Mouse (Mus musculus): ENCODE results near the gene Rgs16. TPM values are rescaled to one million over a fixed set of nuclear protein-coding genes. Genes with fewer than 3 reads are reported as not detected.
A peak's percentile ranks its signal among the peaks of the same experiment; 100 is the strongest.

Gene Rgs16
- total and polyA plus RNA-seq, 3 experiments: not detected

GRCm38 (mm10) chr1:153736096-153736495 lies 4.1 kb upstream of the Rgs16 start:
- no peaks in the 10 kb centered on the region for H3K9me3 ChIP-seq (replicated peaks; ENCODE audit: insufficient read depth, low read length)
- no peak overlapping the region for H3K27ac ChIP-seq (ENCODE audit: control insufficient read depth, low read depth, low read length)
- no peak overlapping the region for H3K9ac ChIP-seq (ENCODE audit: control insufficient read depth, low read depth, low read length, poor library complexity, severe bottlenecking)
- no peak for DNase-seq (ENCODE audit: low read depth, low spot score)
- H3K4me1 ChIP-seq (ENCODE audit: control insufficient read depth in 1 of 2, insufficient read depth in 2 of 2, low read length in 2 of 2): no peaks in the 10 kb centered on the region
- no peaks in the 10 kb centered on the region for H3K79me2 ChIP-seq (ENCODE audit: control insufficient read depth, insufficient read depth, low read length, poor library complexity)
- H3K36me3 ChIP-seq (ENCODE audit: control insufficient read depth in 1 of 2, insufficient read depth in 2 of 2, low read length in 2 of 2): no peaks in the 10 kb centered on the region
- TF ChIP-seq EP300 (IDR thresholded peaks at IDR 0.05; ENCODE audit: low read depth in 1 of 2, low read length in 2 of 2) (no peak), ZNF384 (IDR thresholded peaks at IDR 0.05; ENCODE audit: low read depth, low read length) (no peak), JUND (IDR thresholded peaks at IDR 0.05; ENCODE audit: low read depth, low read length) (no peak), NELFE (IDR thresholded peaks at IDR 0.05; ENCODE audit: low read depth, low read length) (no peak), TCF12 (IDR thresholded peaks at IDR 0.05; ENCODE audit: low read depth, low read length) (no peak), ZC3H11A (IDR thresholded peaks at IDR 0.05; ENCODE audit: low read depth, low read length) (no peak), E2F4 (IDR thresholded peaks at IDR 0.05; ENCODE audit: borderline replicate concordance, low read depth, low read length) (no peak), MAFK (IDR thresholded peaks at IDR 0.05; ENCODE audit: borderline replicate concordance, low read depth, low read length) (no peak), CTCF (IDR thresholded peaks at IDR 0.05 in 2 of 3, conservative IDR thresholded peaks at IDR 0.05 in 1 of 3; ENCODE audit: control insufficient read depth in 1 of 3, insufficient read depth in 1 of 3, low read depth in 2 of 3, low read length in 3 of 3, poor library complexity in 1 of 3, severe bottlenecking in 1 of 3) (no peak), GABPA (IDR thresholded peaks at IDR 0.05; ENCODE audit: low read depth, low read length) (no peak)
- no peaks in the 10 kb centered on the region for H3K27me3 ChIP-seq (ENCODE audit: control insufficient read depth in 1 of 2, insufficient read depth in 2 of 2, low read length in 2 of 2)
- H3K4me3 ChIP-seq (ENCODE audit: control insufficient read depth in 1 of 2, insufficient read depth in 1 of 2, low read depth in 2 of 2, low read length in 2 of 2): no peak overlapping the region

GRCm38 (mm10) chr1:153737101-153738085 lies 2.8 kb upstream of the Rgs16 start:
- H3K27me3 ChIP-seq (ENCODE audit: control insufficient read depth in 1 of 2, insufficient read depth in 2 of 2, low read length in 2 of 2): no peaks in the 10 kb centered on the region
- TF ChIP-seq CHD2 (IDR thresholded peaks at IDR 0.05; ENCODE audit: low read length): no peak
- TF ChIP-seq USF1 (IDR thresholded peaks at IDR 0.05; ENCODE audit: low read depth, low read length): 0 out of 2 replicates have a peak, but pooled peaks have one; percentile 9
- H3K4me3 ChIP-seq (ENCODE audit: control insufficient read depth in 1 of 2, insufficient read depth in 1 of 2, low read depth in 2 of 2, low read length in 2 of 2): no peak overlapping the region
- H3K27ac ChIP-seq (ENCODE audit: control insufficient read depth, low read depth, low read length): no peak overlapping the region
- H3K9ac ChIP-seq (ENCODE audit: control insufficient read depth, low read depth, low read length, poor library complexity, severe bottlenecking): no peak overlapping the region
- no peaks in the 10 kb centered on the region for H3K36me3 ChIP-seq (ENCODE audit: control insufficient read depth in 1 of 2, insufficient read depth in 2 of 2, low read length in 2 of 2)
- DNase-seq (ENCODE audit: low read depth, low spot score): no peak
- H3K79me2 ChIP-seq (ENCODE audit: control insufficient read depth, insufficient read depth, low read length, poor library complexity): no peaks in the 10 kb centered on the region
- H3K9me3 ChIP-seq (replicated peaks; ENCODE audit: insufficient read depth, low read length): no peaks in the 10 kb centered on the region
- H3K4me1 ChIP-seq (ENCODE audit: control insufficient read depth in 1 of 2, insufficient read depth in 2 of 2, low read length in 2 of 2): no peaks in the 10 kb centered on the region

- Histone ChIP-seq H3K27ac (ENCODE audit: control insufficient read depth, low read depth, low read length) (no peak overlapping the region), H3K27me3 (ENCODE audit: control insufficient read depth in 1 of 2, insufficient read depth in 2 of 2, low read length in 2 of 2) (no peaks in the 10 kb centered on the region), H3K4me1 (ENCODE audit: control insufficient read depth in 1 of 2, insufficient read depth in 2 of 2, low read length in 2 of 2) (no peaks in the 10 kb centered on the region), H3K4me3 (ENCODE audit: control insufficient read depth in 1 of 2, insufficient read depth in 1 of 2, low read depth in 2 of 2, low read length in 2 of 2) (no peak overlapping the region), H3K9me3 (replicated peaks; ENCODE audit: insufficient read depth, low read length) (no peaks in the 10 kb centered on the region), H3K79me2 (ENCODE audit: control insufficient read depth, insufficient read depth, low read length, poor library complexity) (no peaks in the 10 kb centered on the region), H3K9ac (ENCODE audit: control insufficient read depth, low read depth, low read length, poor library complexity, severe bottlenecking) (no peak overlapping the region), H3K36me3 (ENCODE audit: control insufficient read depth in 1 of 2, insufficient read depth in 2 of 2, low read length in 2 of 2) (no peaks in the 10 kb centered on the region)
- DNase-seq (ENCODE audit: low read depth, low spot score): no peak
- no peak for TF ChIP-seq MEF2A (IDR thresholded peaks at IDR 0.05; ENCODE audit: extremely low read depth, insufficient replicate concordance, low read depth, low read length, poor library complexity, severe bottlenecking)
- TF ChIP-seq GABPA (IDR thresholded peaks at IDR 0.05; ENCODE audit: low read depth, low read length): no peak
- TF ChIP-seq E2F4 (IDR thresholded peaks at IDR 0.05; ENCODE audit: borderline replicate concordance, low read depth, low read length): no peak
- no peak for TF ChIP-seq ELF1 (IDR thresholded peaks at IDR 0.05; ENCODE audit: low read depth, low read length)
- no peak for TF ChIP-seq BHLHE40 (IDR thresholded peaks at IDR 0.05; ENCODE audit: borderline replicate concordance, low read depth, low read length)
- TF ChIP-seq EP300 (IDR thresholded peaks at IDR 0.05; ENCODE audit: low read depth in 1 of 2, low read length in 2 of 2): no peak
- no peak for TF ChIP-seq KAT2A (conservative IDR thresholded peaks at IDR 0.05; ENCODE audit: low read depth, low read length)
- no peak for TF ChIP-seq CHD2 (IDR thresholded peaks at IDR 0.05; ENCODE audit: low read length)
- no peak for TF ChIP-seq NELFE (IDR thresholded peaks at IDR 0.05; ENCODE audit: low read depth, low read length)
- TF ChIP-seq MXI1 (IDR thresholded peaks at IDR 0.05; ENCODE audit: low read depth, low read length): no peak
- no peak for TF ChIP-seq TBP (IDR thresholded peaks at IDR 0.05; ENCODE audit: low read depth, low read length)
- no peak for TF ChIP-seq SMC3 (IDR thresholded peaks at IDR 0.05; ENCODE audit: low read depth, low read length)
- no peak for TF ChIP-seq GATA1 (IDR thresholded peaks at IDR 0.05; ENCODE audit: low read depth, low read length)
- TF ChIP-seq USF2 (IDR thresholded peaks at IDR 0.05; ENCODE audit: borderline replicate concordance in 1 of 2, insufficient read depth in 1 of 2, low read depth in 1 of 2, low read length in 2 of 2): no peak
- no peak for TF ChIP-seq ETS1 (IDR thresholded peaks at IDR 0.05; ENCODE audit: low read depth, low read length)
- no peak for TF ChIP-seq ZC3H11A (IDR thresholded peaks at IDR 0.05; ENCODE audit: low read depth, low read length)
- no peak for TF ChIP-seq TCF12 (IDR thresholded peaks at IDR 0.05; ENCODE audit: low read depth, low read length)
Observed at GRCm38 (mm10) chr1:153739437-153740015, 623 bp upstream of the Rgs16 start.
